10 mouse cellular contexts compared by ENCODE assay signal in the genomic region with DNA sequence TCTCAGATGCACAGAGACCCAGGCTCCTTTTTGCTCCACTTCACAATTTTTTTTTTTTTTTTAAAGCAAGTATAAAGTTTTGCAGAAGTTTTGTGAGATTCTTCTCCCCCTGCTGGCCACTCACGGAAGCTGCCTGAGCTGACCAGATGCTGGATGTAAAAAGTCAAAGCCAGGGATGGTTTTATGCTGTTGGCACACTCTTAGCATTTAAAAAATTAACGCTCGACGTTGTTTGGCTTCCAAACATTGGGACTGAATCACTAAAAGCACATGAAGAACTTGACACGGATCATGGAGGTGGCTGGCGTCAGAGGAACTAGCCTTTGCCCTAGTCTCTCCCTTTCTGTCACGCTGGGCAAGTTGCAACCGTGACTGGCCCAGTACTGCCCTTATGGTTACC.
A peak's percentile ranks its signal among the peaks of the same experiment; 100 is the strongest.
DNase-seq lines count a peak whose midpoint lies in the region; ATAC-seq and TF ChIP-seq lines count a peak whose summit lies in the region.
"Had no signal": no experiment of that assay in that cellular context is flagged by ENCODE, and none has a peak within 500 bp of the region (broad histone marks: within the 10 kb centered on the region; RNA-seq: fewer than 3 reads in every experiment).

No protein-coding gene starts in this region.

- H3K9ac ChIP-seq in forebrain, postnatal 0 days = no peak overlapping the region
- H3K9ac ChIP-seq in forebrain, embryonic 15.5 days (replicated peaks) = no peak overlapping the region
- H3K9ac ChIP-seq: hindbrain, embryonic 15.5 days; neural tube, embryonic 13.5 days had no signal

- DNase-seq in forebrain, postnatal 0 days = peak; percentile 59
- DNase-seq in ovary, postnatal 10 days (ENCODE audit: low spot score) = peak; percentile 16
- DNase-seq in ovary, adult 18-20 months (ENCODE audit: low spot score) = no peak
- peak; percentile 32 for DNase-seq in c-Kit-positive CD71-positive TER-119-negative erythroid progenitor cells, embryonic 14.5 days (ENCODE audit: low read depth)
- DNase-seq in kidney, postnatal 10 days = peak; percentile 81
- no peak for DNase-seq in layer of hippocampus, adult 9-11 months

- H3K27me3 ChIP-seq in forebrain, postnatal 0 days (ENCODE audit: insufficient read depth, low read length) = no peaks in the 10 kb centered on the region
- no peaks in the 10 kb centered on the region for H3K27me3 ChIP-seq in forebrain, embryonic 15.5 days
- no peaks in the 10 kb centered on the region for H3K27me3 ChIP-seq in small intestine, adult 2 months (ENCODE audit: control insufficient read depth, insufficient read depth, low read length)
- H3K27me3 ChIP-seq: hindbrain, embryonic 15.5 days; neural tube, embryonic 13.5 days had no signal

- H3K4me2 ChIP-seq in forebrain, postnatal 0 days (ENCODE audit: low read depth) = no peak overlapping the region
- no peak overlapping the region for H3K4me2 ChIP-seq in forebrain, embryonic 15.5 days (replicated peaks)
- H3K4me2 ChIP-seq: hindbrain, embryonic 15.5 days; neural tube, embryonic 13.5 days had no signal

- H3K4me1 ChIP-seq in forebrain, postnatal 0 days (ENCODE audit: insufficient read depth) = no peaks in the 10 kb centered on the region
- peaks cover 4% of the 10 kb centered on the region; the same call in 1 of the 2 replicates for H3K4me1 ChIP-seq in forebrain, embryonic 15.5 days
- H3K4me1 ChIP-seq in small intestine, adult 2 months (ENCODE audit: control insufficient read depth, insufficient read depth, insufficient read length, low read length) = no peaks in the 10 kb centered on the region
- H3K4me1 ChIP-seq: hindbrain, embryonic 15.5 days had no signal

- peak; percentile 69 for TF ChIP-seq CTCF in forebrain, postnatal 0 days (IDR thresholded peaks at IDR 0.05; ENCODE audit: low read depth)
- TF ChIP-seq CTCF in small intestine, adult 2 months (IDR thresholded peaks at IDR 0.05; ENCODE audit: extremely low read depth, insufficient read length, insufficient replicate concordance, low read depth, low read length) = peak; percentile 68; the same call in 1 of the 2 replicates

- no peaks in the 10 kb centered on the region for H3K9me3 ChIP-seq in forebrain, postnatal 0 days (ENCODE audit: low read length)
- H3K9me3 ChIP-seq in forebrain, embryonic 15.5 days = no peaks in the 10 kb centered on the region
- H3K9me3 ChIP-seq: hindbrain, embryonic 15.5 days; neural tube, embryonic 13.5 days had no signal

- no peak for TF ChIP-seq POLR2A in small intestine, adult 2 months (IDR thresholded peaks at IDR 0.05; ENCODE audit: low read depth, low read length)

- H3K36me3 ChIP-seq in forebrain, postnatal 0 days (ENCODE audit: insufficient read depth) = no peaks in the 10 kb centered on the region
- H3K36me3 ChIP-seq in forebrain, embryonic 15.5 days = no peaks in the 10 kb centered on the region
- H3K36me3 ChIP-seq in small intestine, adult 2 months (ENCODE audit: control insufficient read depth, insufficient read depth, low read length) = no peaks in the 10 kb centered on the region
- H3K36me3 ChIP-seq: hindbrain, embryonic 15.5 days; neural tube, embryonic 13.5 days had no signal

- H3K27ac ChIP-seq in forebrain, postnatal 0 days (ENCODE audit: low read depth, low read length) = no peak overlapping the region
- H3K27ac ChIP-seq in forebrain, embryonic 15.5 days (replicated peaks) = no peak overlapping the region
- no peak overlapping the region for H3K27ac ChIP-seq in small intestine, adult 2 months (ENCODE audit: insufficient read depth, low read depth, low read length)
- H3K27ac ChIP-seq: hindbrain, embryonic 15.5 days; neural tube, embryonic 13.5 days had no signal

- WGBS in forebrain, postnatal 0 days = 46% methylated on average over 8 of the region's 8 CpGs
- 53% methylated on average over 8 of the region's 8 CpGs for WGBS in forebrain, embryonic 15.5 days
- WGBS in small intestine, adult 2 months = 48% methylated on average over 8 of the region's 8 CpGs

- no peak overlapping the region for H3K4me3 ChIP-seq in forebrain, postnatal 0 days (ENCODE audit: low read depth, low read length)
- no peak overlapping the region for H3K4me3 ChIP-seq in forebrain, embryonic 15.5 days
- H3K4me3 ChIP-seq in small intestine, adult 2 months (ENCODE audit: low read depth, low read length) = no peak overlapping the region
- H3K4me3 ChIP-seq: hindbrain, embryonic 15.5 days; neural tube, embryonic 13.5 days had no signal

- ATAC-seq in forebrain, postnatal 0 days = no peak
- no peak for ATAC-seq in forebrain, embryonic 15.5 days (replicated peaks)

Comparison
In these comparisons a context has a peak if more than half of its experiments do, and no peak if none do; other contexts are left out.
1. DNase-seq: peak in forebrain, postnatal 0 days (single experiment), ovary, postnatal 10 days (single experiment), c-Kit-positive CD71-positive TER-119-negative erythroid progenitor cells, embryonic 14.5 days (single experiment) and kidney, postnatal 10 days (single experiment); none in ovary, adult 18-20 months (single experiment) and layer of hippocampus, adult 9-11 months (single experiment).